Mouse (Mus musculus) skeletal muscle tissue, postnatal 0 days (tissue): Measurements from ENCODE around the gene Oaf. TPM values are rescaled to one million over a fixed set of nuclear protein-coding genes. Genes with fewer than 3 reads are reported as not detected.

Experiments used
- polyA plus RNA-seq: library from polyadenylated mRNA; unstranded; fragments of >200 nt; fragmentation: Nextera tagmentation; extraction: Ambion mirVana; gene quantifications from 2 replicates; pipeline ENCODE4 v1.2.1, GENCODE M21; 2015

Oaf gene
- 35.1 and 42.7 TPM in 2 replicates for polyA plus RNA-seq

DNA sequence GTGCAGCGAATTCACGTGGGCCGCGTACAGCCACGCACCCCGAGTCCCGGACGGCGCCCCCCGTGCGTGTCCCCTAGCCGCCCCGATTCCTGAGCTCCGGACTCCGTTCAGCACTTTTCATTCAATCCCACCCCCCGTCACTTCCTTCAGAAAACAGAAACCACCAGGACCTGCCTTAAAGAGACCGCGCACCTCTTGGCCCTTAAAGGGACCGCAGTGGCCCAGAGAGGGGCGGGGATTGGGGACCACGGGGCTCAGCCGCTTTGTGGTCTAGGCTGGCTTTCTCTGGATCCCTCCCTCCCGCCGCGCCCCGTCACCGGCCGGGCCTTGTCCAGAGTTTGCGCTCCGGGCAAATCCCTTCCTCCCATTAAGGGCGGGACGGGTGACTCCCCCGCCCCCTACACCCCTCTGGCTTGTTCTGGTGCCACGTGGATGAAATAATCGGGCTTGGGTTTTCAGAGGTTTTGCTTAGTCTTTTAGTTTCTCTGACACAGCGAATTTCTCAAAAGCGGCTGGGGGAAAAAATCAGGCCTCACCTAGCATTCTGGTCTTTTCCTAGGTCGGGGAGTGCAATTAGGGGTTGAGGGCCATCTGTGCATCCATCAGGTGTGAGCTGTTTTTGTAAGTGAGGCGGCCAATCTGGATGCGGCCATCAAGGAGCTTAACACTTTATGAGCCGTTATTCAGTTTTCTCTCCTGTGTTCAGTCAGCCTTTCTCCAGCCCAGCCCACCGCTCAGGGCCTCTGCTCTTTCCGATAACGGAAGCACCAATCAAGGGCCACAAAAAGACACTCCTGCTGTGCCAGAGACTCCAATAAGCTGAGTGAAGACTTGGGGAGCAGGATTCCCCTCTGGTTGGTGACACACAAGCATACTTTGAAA lies at the start of gene Oaf:
Oaf (minus strand) TSS at position 200 of the 882 bp plus-strand sequence.

DNA sequence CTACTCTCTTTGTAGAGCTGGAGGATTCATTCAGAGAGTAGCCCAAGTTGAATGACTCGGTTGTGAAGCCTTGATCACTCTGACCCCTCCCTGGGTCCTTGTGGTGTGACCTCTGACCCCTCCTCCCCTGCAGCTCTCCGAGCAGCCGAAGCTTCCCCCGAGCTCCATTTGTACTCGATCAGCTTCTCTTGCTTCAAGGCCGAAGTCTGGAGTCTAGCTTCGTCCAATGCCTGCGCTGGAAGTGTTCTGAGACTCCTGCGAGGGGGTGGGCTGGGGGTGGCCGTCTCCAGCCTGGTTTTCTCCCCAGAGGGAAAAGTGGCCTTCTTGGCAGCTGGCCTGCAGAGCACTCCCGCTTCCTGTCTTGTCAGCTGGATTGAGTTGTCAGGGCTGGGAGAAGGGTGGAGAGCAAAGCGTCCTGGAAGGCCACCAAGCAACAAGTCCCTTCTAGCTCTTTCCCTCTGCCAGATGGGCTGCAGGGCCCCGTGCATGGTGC lies 29.5 kb downstream of the Oaf start, which contains the start of gene Pou2f3:
Pou2f3 (minus strand) TSS at position 180 of the 493 bp plus-strand sequence.

Other genes starting within 250 kb of the Oaf start
- 4.9 and 5.4 TPM in 2 replicates for gene Arhgef12, start 132.7 kb downstream of the Oaf start, polyA plus RNA-seq
- 1.5 and 1.6 TPM in 2 replicates for gene Tmem136, start 123.3 kb downstream of the Oaf start, polyA plus RNA-seq
- 0.13 and 1.2 TPM in 2 replicates for gene Pou2f3, start 29.5 kb downstream of the Oaf start, polyA plus RNA-seq
- 6.5 TPM in 1 of 2 replicates, not detected in the other for gene Trim29, start 70.9 kb upstream of the Oaf start, polyA plus RNA-seq